Mouse (Mus musculus) thymus, adult 2 months (tissue): ENCODE data around the gene Gm20388. TPM values are rescaled to one million over a fixed set of nuclear protein-coding genes. Genes with fewer than 3 reads are reported as not detected.

ENCODE experiments used
- DNase-seq: peaks from one replicate; pipeline ENCODE4 v3.0.0; 2021
- H3K27ac ChIP-seq: fragments of 200-500 bp; 2 replicates; pipeline ENCODE4 v1.5.1; 2012; ENCODE audit warnings: low read length, control low read depth; ENCODE audit not compliant: control insufficient read depth, insufficient read depth
- H3K27me3 ChIP-seq: fragments of 200-500 bp; 2 replicates; pipeline ENCODE4 v1.6.1; 2012; ENCODE audit warnings: mild to moderate bottlenecking, low read length, moderate library complexity, mixed read lengths; ENCODE audit not compliant: control insufficient read depth, insufficient read depth
- H3K36me3 ChIP-seq: fragments of 200-500 bp; 2 replicates; pipeline ENCODE4 v1.6.1; 2012; ENCODE audit warnings: mild to moderate bottlenecking, low read length, moderate library complexity; ENCODE audit not compliant: control insufficient read depth, insufficient read depth
- H3K4me1 ChIP-seq: fragments of 200-500 bp; replicated peaks from 2 replicates; pipeline ENCODE4 v1.6.1; 2012; ENCODE audit warnings: low read length; ENCODE audit not compliant: control insufficient read depth, insufficient read depth
- H3K4me3 ChIP-seq: fragments of 200-500 bp; 2 replicates; pipeline ENCODE4 v1.5.1; 2012; ENCODE audit warnings: mild to moderate bottlenecking, low read length, control low read depth, moderate library complexity; ENCODE audit not compliant: control insufficient read depth, insufficient read depth
- CTCF ChIP-seq: fragments of 200-500 bp; IDR thresholded peaks from 2 replicates; pipeline ENCODE4 v1.5.1; 2012; ENCODE audit warnings: mild to moderate bottlenecking, control low read depth, low read length, moderate library complexity, borderline replicate concordance; ENCODE audit not compliant: control insufficient read depth, poor library complexity, insufficient read depth; ENCODE audit errors: extremely low read depth
- POLR2A ChIP-seq: fragments of 200-500 bp; IDR thresholded peaks from 2 replicates; pipeline ENCODE4 v1.6.1; 2012; ENCODE audit warnings: mild to moderate bottlenecking, low read length, control low read depth, moderate library complexity; ENCODE audit not compliant: control insufficient read depth, poor library complexity, insufficient read depth; ENCODE audit errors: extremely low read depth
- WGBS: fragments of 180-500 bp; shearing (Covaris S2); methylation state at CpG from one replicate; pipeline ENCODE4 v1.1.7; 2018; 5-methylcytosine and 5-hydroxymethylcytosine counted together
- polyA plus RNA-seq: library from polyadenylated mRNA; depleted of rRNA; stranded (reverse); fragments of >200 nt; gene quantifications from 2 replicates; pipeline ENCODE4 v1.2.3, GENCODE M21; 2012

The Gm20388 gene
- polyA plus RNA-seq, 1 experiment = 103 TPM

DNA sequence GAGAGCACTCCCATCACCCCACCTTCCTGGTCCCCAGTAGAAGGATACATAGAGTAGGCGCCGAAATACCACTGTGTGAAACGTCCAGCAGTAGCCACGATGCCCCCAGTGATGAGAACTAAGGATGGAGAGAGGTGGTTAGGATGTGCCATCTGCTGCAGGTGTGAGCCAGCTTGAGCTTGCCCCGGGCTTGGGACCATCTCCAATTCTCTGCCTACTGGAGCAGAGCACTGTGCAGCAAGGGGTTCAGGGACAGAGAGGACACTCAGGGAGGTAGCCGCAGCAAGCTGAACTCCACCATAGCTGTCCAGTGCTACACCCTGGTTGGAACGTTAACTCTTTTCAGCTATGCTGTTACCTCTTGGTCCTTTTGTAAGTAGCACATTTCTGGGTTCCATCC, 2517.0 kb downstream of the Gm20388 start:
- peaks cover 31% of the 10 kb centered on the region for H3K4me1 ChIP-seq
- H3K27ac ChIP-seq = no peak overlapping the region
- H3K27me3 ChIP-seq = no peaks in the 10 kb centered on the region
- no peak overlapping the region for H3K4me3 ChIP-seq
- DNase-seq = no peak
- 89% methylated on average over 7 of the region's 7 CpGs for WGBS
- TF ChIP-seq POLR2A (no peak), CTCF (no peak)
- peaks cover 21% of the 10 kb centered on the region for H3K36me3 ChIP-seq

DNA sequence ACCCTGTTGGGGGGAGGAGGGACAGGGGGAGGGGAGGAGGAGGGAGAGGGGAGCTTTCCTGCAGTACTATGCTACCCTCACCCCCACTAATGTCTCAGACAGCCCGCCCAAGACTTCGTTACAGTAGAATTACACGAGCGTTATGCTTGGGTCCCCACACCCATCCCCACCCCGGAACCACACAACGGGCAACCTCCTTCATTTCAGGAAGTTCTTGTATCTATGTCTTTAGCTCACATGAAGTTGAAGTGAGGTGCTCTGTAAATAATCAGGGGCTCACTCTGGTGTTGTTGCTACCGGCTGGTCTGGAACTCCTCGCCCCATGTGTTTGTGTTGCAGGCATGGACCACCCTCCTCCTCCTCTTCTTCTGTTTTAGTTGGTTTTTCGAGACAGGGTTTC, 2517.5 kb downstream of the Gm20388 start:
- no peaks in the 10 kb centered on the region for H3K27me3 ChIP-seq
- no peak for DNase-seq
- TF ChIP-seq POLR2A (no peak), CTCF (no peak)
- no peak overlapping the region for H3K27ac ChIP-seq
- 45% methylated on average over 9 of the region's 9 CpGs for WGBS
- peaks cover 21% of the 10 kb centered on the region for H3K36me3 ChIP-seq
- H3K4me3 ChIP-seq = no peak overlapping the region
- H3K4me1 ChIP-seq = peaks cover 35% of the 10 kb centered on the region

DNA sequence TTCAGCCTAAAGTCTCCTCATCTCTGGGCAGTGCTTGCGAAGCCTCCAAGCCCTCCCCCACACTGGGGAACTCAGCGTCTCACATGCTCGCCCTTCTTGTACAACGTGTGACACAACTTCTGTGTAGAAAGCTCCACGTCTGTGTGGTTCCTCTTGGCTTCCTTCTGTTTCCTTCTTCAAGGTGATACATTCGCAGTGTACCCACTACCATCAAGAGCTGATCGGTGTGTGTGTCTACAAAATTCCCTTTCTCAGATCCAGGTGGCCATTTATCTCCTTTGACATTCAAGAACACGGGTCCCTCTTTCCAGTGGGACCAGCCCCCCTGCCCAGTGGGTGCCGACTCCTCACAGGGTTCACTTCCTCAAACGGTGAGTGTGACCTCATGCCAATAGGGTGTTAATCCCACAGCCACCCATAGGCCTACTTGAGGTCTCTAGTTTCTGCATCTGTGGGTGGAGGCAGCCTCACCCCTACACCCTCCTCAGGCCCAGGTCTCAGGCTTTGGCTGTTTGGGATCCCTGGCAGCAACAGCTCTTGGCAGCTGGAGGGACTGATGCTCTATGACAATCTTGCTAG, 2519.5 kb downstream of the Gm20388 start:
- Histone ChIP-seq H3K4me1 (peaks cover 44% of the 10 kb centered on the region), H3K36me3 (peaks cover 17% of the 10 kb centered on the region), H3K4me3 (no peak overlapping the region), H3K27me3 (no peaks in the 10 kb centered on the region), H3K27ac (0 out of 2 replicates have a peak overlapping the region, but pooled peaks have one; percentile 7)
- WGBS = 37% methylated on average over 10 of the region's 10 CpGs
- no peak for DNase-seq
- TF ChIP-seq CTCF (no peak), POLR2A (no peak)

DNA sequence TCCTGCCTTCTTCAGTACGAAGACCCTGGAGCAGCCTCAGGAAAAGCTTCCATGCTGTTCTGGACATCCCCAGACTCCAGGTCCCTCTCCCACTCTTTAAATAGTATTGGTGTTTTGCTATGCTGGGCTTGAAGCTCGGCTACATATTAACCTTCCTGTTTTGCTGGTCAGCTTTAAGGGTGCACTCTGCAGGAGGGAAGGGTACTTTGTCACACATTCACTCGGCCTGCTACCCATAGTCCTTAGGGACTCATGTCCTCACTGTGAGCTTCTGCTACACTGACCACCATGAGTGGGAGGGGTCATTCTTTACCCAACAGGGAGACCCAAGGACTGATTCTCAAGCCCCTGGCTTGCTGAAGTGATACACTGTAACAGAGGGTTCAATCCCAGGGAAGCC, 2520.0 kb downstream of the Gm20388 start:
- no peak overlapping the region for H3K27ac ChIP-seq
- no peak for TF ChIP-seq CTCF
- no peak for TF ChIP-seq POLR2A
- peaks cover 14% of the 10 kb centered on the region for H3K36me3 ChIP-seq
- peaks cover 44% of the 10 kb centered on the region for H3K4me1 ChIP-seq
- no peak for DNase-seq
- H3K4me3 ChIP-seq = no peak overlapping the region
- H3K27me3 ChIP-seq = no peaks in the 10 kb centered on the region
- 66% methylated on average over 3 of the region's 3 CpGs for WGBS

DNA sequence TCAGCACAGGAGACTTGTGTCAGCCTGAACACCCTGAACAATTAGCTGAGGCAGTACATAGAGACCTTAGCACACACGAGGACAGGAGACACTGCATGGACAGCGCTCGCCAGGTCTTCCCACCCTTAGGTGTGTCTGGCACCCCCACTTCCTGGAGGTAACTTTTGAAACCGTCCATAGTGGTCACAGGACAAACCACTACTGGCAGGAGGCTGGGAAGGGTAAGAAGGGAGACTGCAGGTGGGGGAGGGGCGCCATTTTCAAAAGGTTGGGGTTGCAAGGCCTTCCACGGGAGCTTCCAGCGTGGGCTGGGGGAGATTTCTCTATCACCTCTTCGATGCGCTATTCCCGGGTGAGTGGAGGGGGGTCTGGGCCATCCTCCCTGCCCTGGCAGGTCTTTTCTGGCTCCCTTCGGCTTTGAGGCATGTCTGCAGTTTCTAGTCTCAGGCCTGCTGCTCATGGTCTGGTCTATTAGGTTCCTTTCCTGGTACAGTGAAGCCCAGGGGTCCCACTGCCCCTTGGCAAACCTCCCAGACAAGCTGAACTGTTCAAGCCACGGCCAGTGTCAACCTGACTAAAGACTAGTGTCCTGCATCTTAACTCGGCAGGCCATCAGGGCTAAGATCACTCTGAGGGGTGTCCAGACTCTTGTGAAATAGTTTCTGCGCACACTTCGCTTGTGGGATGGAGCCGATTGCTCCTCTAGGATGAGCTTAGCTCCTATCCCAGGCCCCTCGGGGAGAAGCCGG, 2521.2 kb downstream of the Gm20388 start:
- Histone ChIP-seq H3K4me1 (peaks cover 53% of the 10 kb centered on the region), H3K36me3 (0 out of 2 replicates have a peak, but pooled peaks cover 3% of the 10 kb centered on the region), H3K4me3 (peak overlapping the region; percentile 98), H3K27ac (peak overlapping the region; percentile 82), H3K27me3 (no peaks in the 10 kb centered on the region)
- whole genome bisulfite sequencing = 11% methylated on average over 18 of the region's 18 CpGs
- no peak for TF ChIP-seq POLR2A
- peak; percentile 46 for DNase-seq

DNA sequence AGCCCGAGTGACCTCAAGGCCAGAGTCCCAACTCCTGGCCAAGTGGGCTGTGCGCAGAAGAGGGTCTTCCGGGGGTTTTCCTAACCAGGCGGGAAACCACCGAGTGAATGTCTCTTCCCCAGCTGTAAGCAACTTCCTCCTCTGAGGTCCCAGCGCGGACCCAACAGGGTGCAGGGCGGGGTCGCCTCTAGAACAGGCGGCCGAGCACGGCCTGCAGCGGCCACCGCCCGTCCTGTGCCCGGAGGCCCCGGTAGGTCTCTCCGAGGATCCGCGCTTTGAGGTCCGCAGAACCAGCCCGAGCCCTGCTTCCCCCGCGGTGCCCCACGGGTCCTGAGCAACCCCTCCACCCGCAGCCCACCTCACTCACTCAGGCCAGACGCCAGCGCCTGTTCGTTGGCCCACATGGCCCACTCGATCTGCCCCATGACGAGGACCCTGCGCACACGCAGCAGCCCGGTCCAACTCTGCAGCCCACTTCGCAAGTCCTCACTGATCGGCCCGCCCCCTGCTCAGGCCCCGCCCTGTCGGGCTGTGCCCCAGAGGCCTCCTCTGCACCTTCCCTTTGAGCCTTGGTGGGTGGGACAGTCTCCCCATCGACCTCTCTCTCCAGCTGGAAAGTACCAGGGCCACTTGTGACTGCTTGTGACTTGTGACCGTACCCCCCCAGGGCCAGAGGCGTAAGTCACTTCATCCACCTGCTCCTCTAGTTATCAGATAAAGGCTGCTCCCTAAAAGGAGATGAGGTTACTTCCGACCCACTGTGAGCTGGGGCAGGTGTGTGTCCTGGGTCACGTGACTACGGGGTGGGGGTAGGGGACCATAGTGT, 2522.0 kb downstream of the Gm20388 start, which contains the start of gene Cyba:
Cyba (minus strand) TSS at position 488 of the 826 bp plus-strand sequence.
- H3K4me1 ChIP-seq = peaks cover 61% of the 10 kb centered on the region
- H3K27ac ChIP-seq = peak within 1 kb of the TSS; percentile 82
- DNase-seq = peak; percentile 88
- peak within 1 kb of the TSS; percentile 98 for H3K4me3 ChIP-seq
- peak; percentile 43; the same call in 1 of the 2 replicates for TF ChIP-seq POLR2A
- no peak for TF ChIP-seq CTCF
- no peaks in the 10 kb centered on the region for H3K36me3 ChIP-seq
- WGBS = under 1% methylated on average over 45 of the region's 45 CpGs
- no peaks in the 10 kb centered on the region for H3K27me3 ChIP-seq
